Mouse (Mus musculus): ENCODE results near the gene Pbp2.

Pbp2 gene

GRCm38 (mm10) chr6:135260435-135260834 lies 49.8 kb downstream of the Pbp2 start:
- in situ Hi-C loops (cut with MboI, MseI), result no loop called here

Measured in regulatory T cell (primary cell).